Mouse (Mus musculus) embryonic stem cell, embryonic (primary cell): ENCODE measurements around the gene Ptprd.

Experiments
- CTCF ChIA-PET, 4 experiments: fragments of 300-600 bp in 2 of 4; fragments of 350-600 bp in 2 of 4; sonication (Branson Sonifier 250); formaldehyde crosslinking; loops; one replicate each; lab custom pipeline; 2022; ENCODE audit warnings: inconsistent platforms in 2 of 4; lab: Charles Lee
- POLR2A ChIA-PET, 4 experiments: fragments of 300-600 bp in 2 of 4; fragments of 350-600 bp in 2 of 4; sonication (Branson Sonifier 250); formaldehyde crosslinking; loops; one replicate each; lab custom pipeline; 2022; ENCODE audit warnings: antibody characterized with exemption in 4 of 4, inconsistent platforms in 1 of 4; lab: Charles Lee

Ptprd gene

GRCm38 (mm10) chr4:76324509-76324908, 1887.3 kb downstream of the Ptprd start:
- ChIA-PET POLR2A (no interaction called here), CTCF (interaction anchor here in 1 of 4 experiments (0.5 kb wide), 1 partner anchor 786 kb away, joined by 3 read pairs; no protein-coding TSS in a partner anchor)

- ChIA-PET CTCF (no interaction called here), POLR2A (no interaction called here)
These were observed 1891.9 kb downstream of the Ptprd start for GRCm38 (mm10) chr4:76319874-76320273.

GRCm38 (mm10) chr4:76315977-76316376, 1895.8 kb downstream of the Ptprd start:
- ChIA-PET CTCF (no interaction called here), POLR2A (no interaction called here)

- ChIA-PET CTCF (no interaction called here), POLR2A (no interaction called here)
These were observed 1898.0 kb downstream of the Ptprd start for GRCm38 (mm10) chr4:76313749-76314148.

- CTCF ChIA-PET: no interaction called here
- POLR2A ChIA-PET: no interaction called here
These were observed 1899.2 kb downstream of the Ptprd start for GRCm38 (mm10) chr4:76312593-76312992.

- ChIA-PET CTCF (no interaction called here), POLR2A (no interaction called here)
These were observed 1905.8 kb downstream of the Ptprd start for GRCm38 (mm10) chr4:76305987-76306386.

- CTCF ChIA-PET: interaction anchor here in 1 of 4 experiments (0.6 kb wide), 1 partner anchor 712 kb away, joined by 3 read pairs; no protein-coding TSS in a partner anchor
- POLR2A ChIA-PET: no interaction called here
These were observed 1914.4 kb downstream of the Ptprd start for GRCm38 (mm10) chr4:76297375-76297774.

GRCm38 (mm10) chr4:76292733-76293357, 1918.9 kb downstream of the Ptprd start:
- CTCF ChIA-PET: no interaction called here
- POLR2A ChIA-PET: no interaction called here

- ChIA-PET POLR2A (no interaction called here), CTCF (no interaction called here)
These were observed 1921.3 kb downstream of the Ptprd start for GRCm38 (mm10) chr4:76290484-76290818.

- CTCF ChIA-PET: no interaction called here
- POLR2A ChIA-PET: no interaction called here
These were observed 1921.9 kb downstream of the Ptprd start for GRCm38 (mm10) chr4:76289612-76290483.

GRCm38 (mm10) chr4:76286016-76286415, 1925.7 kb downstream of the Ptprd start:
- POLR2A ChIA-PET: no interaction called here
- CTCF ChIA-PET: no interaction called here

GRCm38 (mm10) chr4:76282886-76283285, 1928.9 kb downstream of the Ptprd start:
- ChIA-PET POLR2A (no interaction called here), CTCF (interaction anchor here in 1 of 4 experiments (0.5 kb wide), 1 partner anchor 18 kb away, joined by 3 read pairs; no protein-coding TSS in a partner anchor)

- CTCF ChIA-PET: no interaction called here
These were observed 1949.0 kb downstream of the Ptprd start for GRCm38 (mm10) chr4:76262727-76263126.

GRCm38 (mm10) chr4:76260686-76261085, 1951.1 kb downstream of the Ptprd start:
- CTCF ChIA-PET: no interaction called here
- POLR2A ChIA-PET: interaction anchor here in 1 of 4 experiments (0.7 kb wide), 1 partner anchor 15 kb away, joined by 3 read pairs; no protein-coding TSS in a partner anchor

More at GRCm38 (mm10) chr4:76262727-76263126, 1949.0 kb downstream of the Ptprd start:
- POLR2A ChIA-PET: no interaction called here

GRCm38 (mm10) chr4:76260286-76260685, 1951.5 kb downstream of the Ptprd start:
- ChIA-PET POLR2A (interaction anchor here in 1 of 4 experiments (0.7 kb wide), 1 partner anchor 15 kb away, joined by 3 read pairs; no protein-coding TSS in a partner anchor), CTCF (no interaction called here)

- POLR2A ChIA-PET: no interaction called here
- CTCF ChIA-PET: no interaction called here
These were observed 1952.1 kb downstream of the Ptprd start for GRCm38 (mm10) chr4:76259636-76260035.

GRCm38 (mm10) chr4:76244371-76244770, 1967.4 kb downstream of the Ptprd start:
- ChIA-PET POLR2A (no interaction called here), CTCF (no interaction called here)

- CTCF ChIA-PET: no interaction called here
- POLR2A ChIA-PET: interaction anchor here in 1 of 4 experiments (0.6 kb wide), 1 partner anchor 557 kb away, joined by 5 read pairs; no protein-coding TSS in a partner anchor
These were observed 1970.2 kb downstream of the Ptprd start for GRCm38 (mm10) chr4:76241542-76241941.

- ChIA-PET CTCF (no interaction called here), POLR2A (interaction anchor here in 1 of 4 experiments (0.6 kb wide), 1 partner anchor 557 kb away, joined by 5 read pairs; no protein-coding TSS in a partner anchor)
These were observed 1970.6 kb downstream of the Ptprd start for GRCm38 (mm10) chr4:76241140-76241539.

GRCm38 (mm10) chr4:76239063-76239462, 1972.7 kb downstream of the Ptprd start:
- POLR2A ChIA-PET: no interaction called here
- CTCF ChIA-PET: no interaction called here
